8 mouse cellular contexts compared by ENCODE assay signal in genomic region chr3:122043799-122044547, GRCm38 (mm10). TPM values are rescaled to one million over a fixed set of nuclear protein-coding genes. Genes with fewer than 3 reads are reported as not detected.
DNase-seq lines count a peak whose midpoint lies in the region; ATAC-seq and TF ChIP-seq lines count a peak whose summit lies in the region.

Abca4 (plus strand) TSS chr3:122044443.

- H3K4me1 ChIP-seq in cerebellum, adult 2 months (ENCODE audit: control insufficient read depth, insufficient read depth, low read length) = no peaks in the 10 kb centered on the region; the same call in none of the 2 replicates
- H3K4me1 ChIP-seq in E14TG2a.4 (replicated peaks; ENCODE audit: low read depth, low read length) = peaks cover 44% of the 10 kb centered on the region
- peaks cover 47% of the 10 kb centered on the region for H3K4me1 ChIP-seq in forebrain, embryonic 16.5 days (replicated peaks; ENCODE audit: control insufficient read depth, insufficient read depth, low read length)
- H3K4me1 ChIP-seq in liver, embryonic 14.5 days (replicated peaks; ENCODE audit: control insufficient read depth in 2 of 2, insufficient read depth in 2 of 2, low read length in 1 of 2) = peaks cover 0 to 10% of the 10 kb centered on the region in 2 experiments; a peak in 1 of 4 replicates

- TF ChIP-seq POLR2A in cerebellum, adult 2 months (IDR thresholded peaks at IDR 0.05; ENCODE audit: borderline replicate concordance, insufficient read depth, low read length) = no peak

- H3K27ac ChIP-seq in cerebellum, adult 2 months (ENCODE audit: insufficient read depth, low read length) = no peak within 1 kb of the TSS
- H3K27ac ChIP-seq in forebrain, embryonic 16.5 days (ENCODE audit: low read length) = no peak within 1 kb of the TSS
- H3K27ac ChIP-seq in liver, embryonic 14.5 days = no peak within 1 kb of the TSS

- peak; percentile 27 to 42 for DNase-seq in cerebellum, postnatal 25 days
- DNase-seq in cerebellum, adult 2 months = no peak
- DNase-seq in liver, embryonic 14.5 days (ENCODE audit: low read depth in 3 of 3, low spot score in 3 of 3) = no peak
- DNase-seq in spleen, postnatal 4 days (ENCODE audit: low spot score in 2 of 2) = no peak
- no peak for DNase-seq in lung, postnatal 36 days

- H3K9me3 ChIP-seq in E14TG2a.4 (ENCODE audit: low read length) = no peaks in the 10 kb centered on the region
- no peaks in the 10 kb centered on the region for H3K9me3 ChIP-seq in forebrain, embryonic 16.5 days (ENCODE audit: control insufficient read depth, low read length)
- no peaks in the 10 kb centered on the region for H3K9me3 ChIP-seq in liver, embryonic 14.5 days (ENCODE audit: control insufficient read depth, low read length)

- no peaks in the 10 kb centered on the region for H3K36me3 ChIP-seq in E14TG2a.4 (ENCODE audit: insufficient read depth, low read length)
- no peaks in the 10 kb centered on the region for H3K36me3 ChIP-seq in forebrain, embryonic 16.5 days (ENCODE audit: control insufficient read depth, insufficient read depth)
- H3K36me3 ChIP-seq in liver, embryonic 14.5 days (replicated peaks; ENCODE audit: control insufficient read depth, insufficient read depth, low read depth) = no peaks in the 10 kb centered on the region

- ATAC-seq in forebrain, embryonic 16.5 days = no peak
- no peak for ATAC-seq in liver, embryonic 14.5 days (ENCODE audit: insufficient read depth)
- no peak for ATAC-seq in megakaryocyte progenitor cell, adult 5-6 weeks (replicated peaks; ENCODE audit: poor library complexity)

- TF ChIP-seq CTCF in cerebellum, adult 2 months (IDR thresholded peaks at IDR 0.05; ENCODE audit: borderline replicate concordance, insufficient read depth, low read depth, low read length) = no peak
- TF ChIP-seq CTCF in E14TG2a.4 (conservative IDR thresholded peaks at IDR 0.05; ENCODE audit: low read length) = no peak
- TF ChIP-seq CTCF in liver, embryonic 14.5 days (IDR thresholded peaks at IDR 0.05; ENCODE audit: low read depth) = no peak

- TF ChIP-seq EP300 in liver, embryonic 14.5 days (IDR thresholded peaks at IDR 0.05; ENCODE audit: low read depth) = no peak

- H3K4me3 ChIP-seq in cerebellum, adult 2 months (replicated peaks; ENCODE audit: insufficient read depth, low read depth, low read length) = no peak within 1 kb of the TSS
- H3K4me3 ChIP-seq in E14TG2a.4 (replicated peaks; ENCODE audit: low read length) = peak within 1 kb of the TSS; percentile 52
- 0 out of 2 replicates have a peak within 1 kb of the TSS, but pooled peaks have one; percentile 5 for H3K4me3 ChIP-seq in forebrain, embryonic 16.5 days (replicated peaks; ENCODE audit: low read length)
- no peak within 1 kb of the TSS for H3K4me3 ChIP-seq in liver, embryonic 14.5 days (ENCODE audit: insufficient read depth in 1 of 2, low read depth in 2 of 2, low read length in 2 of 2)

- H3K27me3 ChIP-seq in cerebellum, adult 2 months (ENCODE audit: control insufficient read depth, insufficient read depth, low read length) = no peaks in the 10 kb centered on the region; the same call in 1 of the 2 replicates
- H3K27me3 ChIP-seq in E14TG2a.4 (ENCODE audit: insufficient read depth, low read length) = peaks cover 45% of the 10 kb centered on the region
- peaks cover 18% of the 10 kb centered on the region for H3K27me3 ChIP-seq in forebrain, embryonic 16.5 days (replicated peaks; ENCODE audit: control insufficient read depth, insufficient read depth, low read length)
- peaks cover 5% of the 10 kb centered on the region for H3K27me3 ChIP-seq in liver, embryonic 14.5 days (ENCODE audit: control insufficient read depth, insufficient read depth, low read length)

- 22% methylated on average over 26 of the region's 26 CpGs for WGBS in cerebellum, adult 2 months
- WGBS in forebrain, embryonic 16.5 days = 3% methylated on average over 26 of the region's 26 CpGs
- WGBS in liver, embryonic 14.5 days (ENCODE audit: insufficient replicate concordance) = 30% methylated on average over 26 of the region's 26 CpGs

- H3K9ac ChIP-seq in forebrain, embryonic 16.5 days (replicated peaks; ENCODE audit: low read depth, low read length) = no peak within 1 kb of the TSS
- no peak within 1 kb of the TSS for H3K9ac ChIP-seq in liver, embryonic 14.5 days (replicated peaks)

- H3K4me2 ChIP-seq in forebrain, embryonic 16.5 days (ENCODE audit: low read length) = peak within 1 kb of the TSS; percentile 18
- 0 out of 2 replicates have a peak within 1 kb of the TSS, but pooled peaks have one; percentile 16 for H3K4me2 ChIP-seq in liver, embryonic 14.5 days (ENCODE audit: low read depth)

RNA-seq across cellular contexts. Expression of gene Abca4, which starts in this region (rescaled TPM):
- polyA plus RNA-seq in cerebellum, adult 2 months (2012; rRNA removed) = 2.3 and 5.0 TPM in 2 replicates
- 0.70 and 0.87 TPM in 2 replicates for polyA plus RNA-seq in forebrain, embryonic 16.5 days (2015; fragmentation: Nextera tagmentation; extraction: Ambion mirVana)
- 0.35 TPM in 2 replicates for polyA plus RNA-seq in liver, embryonic 14.5 days (2012; rRNA removed)
- polyA plus RNA-seq in liver, embryonic 14.5 days (2014; fragmentation: Nextera tagmentation; extraction: Ambion mirVana) = 0.53 and 0.69 TPM in 2 replicates
- 0.07 and 0.17 TPM in 2 replicates for total RNA-seq in megakaryocyte progenitor cell, adult 5-6 weeks (2015)
- total RNA-seq in megakaryocyte progenitor cell, adult 5-6 weeks (2017) = 0.12 and 0.30 TPM in 2 replicates

Comparison
In these comparisons a context has a peak if more than half of its experiments do, and no peak if none do; other contexts are left out.
1. DNase-seq: peak in cerebellum, postnatal 25 days (2 of 2); none in cerebellum, adult 2 months (0 of 2), liver, embryonic 14.5 days (0 of 3), spleen, postnatal 4 days (0 of 2) and lung, postnatal 36 days (single experiment).
2. H3K4me3 ChIP-seq: peak in E14TG2a.4 (single experiment) and forebrain, embryonic 16.5 days (single experiment); none in cerebellum, adult 2 months (single experiment) and liver, embryonic 14.5 days (0 of 2).